Mouse (Mus musculus) heart, adult 2 months (tissue): ENCODE data around the gene Nat8. TPM values are rescaled to one million over a fixed set of nuclear protein-coding genes. Genes with fewer than 3 reads are reported as not detected.
"Not testable (repeated sequence)": the region's sequence is repeated elsewhere in the genome, so short reads cannot be mapped to it uniquely, and the experiment has no call there.

Experiments used
- DNase-seq, 2 experiments: peaks; one replicate each; pipeline ENCODE4 v3.0.0; 2021
- H3K27ac ChIP-seq: fragments of 200-600 bp; 2 replicates; pipeline ENCODE4 v1.8.1; 2022
- H3K27me3 ChIP-seq: fragments of 200-500 bp; 2 replicates; pipeline ENCODE4 v1.6.1; 2012; ENCODE audit warnings: mild to moderate bottlenecking, low read length, inconsistent platforms, mixed read lengths; ENCODE audit not compliant: control insufficient read depth, insufficient read depth
- H3K36me3 ChIP-seq: fragments of 200-500 bp; 2 replicates; pipeline ENCODE4 v1.6.1; 2012; ENCODE audit warnings: low read length, inconsistent platforms; ENCODE audit not compliant: control insufficient read depth, insufficient read depth
- H3K4me1 ChIP-seq: fragments of 200-500 bp; 2 replicates; pipeline ENCODE4 v1.6.1; 2011; ENCODE audit warnings: low read length; ENCODE audit not compliant: control insufficient read depth, insufficient read depth
- H3K4me3 ChIP-seq: fragments of 200-600 bp; 2 replicates; pipeline ENCODE4 v1.8.1; 2022
- H3K79me2 ChIP-seq: fragments of 200-500 bp; replicated peaks from 2 replicates; pipeline ENCODE4 v1.6.1; 2012; ENCODE audit warnings: mild to moderate bottlenecking, inconsistent platforms, low read length, moderate library complexity, mixed read lengths; ENCODE audit not compliant: control insufficient read depth, insufficient read depth
- H3K9ac ChIP-seq: fragments of 200-500 bp; 2 replicates; pipeline ENCODE4 v1.6.1; 2012; ENCODE audit warnings: low read depth, mild to moderate bottlenecking, control low read depth, inconsistent platforms, low read length, mixed read lengths
- CTCF ChIP-seq: fragments of 200-600 bp; IDR thresholded peaks from 2 replicates; pipeline ENCODE4 v1.8.1; 2022; ENCODE audit warnings: antibody characterized with exemption, mild to moderate bottlenecking, moderate library complexity
- EP300 ChIP-seq: fragments of 200-500 bp; IDR thresholded peaks from 2 replicates; pipeline ENCODE4 v1.6.1; 2011; ENCODE audit warnings: low read depth, low read length, control low read depth; ENCODE audit not compliant: insufficient read depth
- POLR2A ChIP-seq: fragments of 200-500 bp; IDR thresholded peaks from 2 replicates; pipeline ENCODE4 v1.6.1; 2011; ENCODE audit warnings: mild to moderate bottlenecking, low read depth, low read length, control low read depth; ENCODE audit not compliant: insufficient read depth
- WGBS: fragments of 180-500 bp; shearing (Covaris S2); methylation state at CpG from one replicate; pipeline ENCODE4 v1.1.7; 2018; 5-methylcytosine and 5-hydroxymethylcytosine counted together
- intact Hi-C: fragments of 180-260 bp; cut with DNase I; formaldehyde crosslinking; loops from one replicate; pipeline ENCODE4 v1.15.1; 2025
- polyA plus RNA-seq: library from polyadenylated mRNA; depleted of rRNA; stranded (reverse); fragments of >200 nt; gene quantifications from 2 replicates; pipeline ENCODE4 v1.2.3, GENCODE M21; 2012
- total RNA-seq, 2 experiments: library from RNA; stranded (reverse); gene quantifications; 2 replicates each; pipeline ENCODE4 v1.2.3; 2021

Gene Nat8
- total and polyA plus RNA-seq, 3 experiments, result not detected

DNA sequence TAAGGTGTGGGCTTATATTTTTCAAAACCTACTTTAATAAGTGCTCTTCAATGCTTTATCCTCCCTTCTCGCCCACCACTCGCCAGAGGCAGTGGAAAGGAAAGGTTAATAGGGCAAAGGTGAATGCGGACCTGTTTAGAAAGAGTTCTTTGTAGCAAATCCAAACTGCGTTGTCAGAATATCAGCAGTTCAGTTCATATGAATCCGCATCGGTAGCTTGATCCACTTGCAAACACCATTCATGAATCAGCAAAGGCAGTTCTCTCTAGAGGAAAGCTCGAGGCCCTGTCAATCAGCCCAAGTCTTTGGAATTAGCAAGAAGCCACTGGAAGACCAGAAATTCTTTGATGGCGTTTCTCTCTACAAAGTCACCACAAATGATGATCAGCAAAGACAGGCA, 6.8 kb upstream of the Nat8 start:
- Histone ChIP-seq H3K27me3 (no peaks in the 10 kb centered on the region), H3K4me3 (no peak overlapping the region), H3K9ac (no peak overlapping the region), H3K79me2 (no peaks in the 10 kb centered on the region), H3K27ac (no peak overlapping the region), H3K36me3 (no peaks in the 10 kb centered on the region), H3K4me1 (peaks cover 3% of the 10 kb centered on the region; the same call in 1 of the 2 replicates)
- TF ChIP-seq POLR2A, result no peak
- 88% methylated on average over 8 of the region's 8 CpGs for WGBS
- intact Hi-C loops, result loop anchor here (5.0 kb wide), 1 partner anchor 169 kb away; no protein-coding TSS in a partner anchor
- DNase-seq, result no peak

DNA sequence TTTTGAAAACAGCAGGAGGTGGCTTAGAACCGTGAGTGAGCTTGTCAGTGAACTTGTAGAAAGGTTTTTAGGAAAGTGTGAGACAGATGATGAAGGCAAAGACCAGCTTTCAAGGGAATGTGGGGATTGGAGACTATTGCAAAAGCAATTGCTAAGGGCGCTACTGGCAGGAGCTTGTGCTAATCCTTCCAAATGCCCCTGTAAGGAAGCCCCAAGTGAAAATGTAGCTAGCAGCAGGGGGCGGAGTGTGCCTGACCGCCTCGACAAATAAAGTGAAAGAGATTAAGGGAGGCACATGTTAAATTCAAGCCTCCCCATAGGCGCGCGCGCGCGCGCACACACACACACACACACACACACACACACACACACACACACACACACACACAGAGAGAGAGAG, 5.4 kb upstream of the Nat8 start:
- intact Hi-C loops, result loop anchor here (5.0 kb wide), 1 partner anchor 170 kb away; no protein-coding TSS in a partner anchor
- not testable (repeated sequence) for H3K4me1 ChIP-seq, H3K79me2 ChIP-seq, H3K27ac ChIP-seq, H3K4me3 ChIP-seq, H3K36me3 ChIP-seq, H3K27me3 ChIP-seq, H3K9ac ChIP-seq
- DNase-seq, result peak in 1 of 2 experiments; percentile 10
- 10% methylated on average over 12 of the region's 12 CpGs for WGBS

DNA sequence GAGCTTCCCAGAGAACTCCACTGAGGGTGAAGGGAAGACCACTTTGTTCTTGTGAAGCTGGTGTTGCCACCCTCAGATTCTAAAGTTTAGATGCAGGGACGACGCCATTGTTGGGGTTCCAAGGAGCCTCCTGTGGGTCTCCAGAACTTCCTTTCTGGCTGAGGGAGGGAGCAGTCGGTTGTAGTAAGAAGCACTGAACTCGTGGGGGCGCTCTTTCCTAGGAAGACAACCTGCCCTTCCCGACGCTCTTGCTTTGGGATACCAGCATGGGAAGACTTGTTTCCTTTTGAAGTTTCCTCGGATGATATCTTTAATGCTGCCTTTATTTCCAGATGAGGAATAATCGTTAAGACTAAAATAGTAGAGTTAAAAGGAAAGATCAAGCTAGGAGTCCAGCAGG, 4.9 kb upstream of the Nat8 start:
- H3K27me3 ChIP-seq, H3K79me2 ChIP-seq, H3K36me3 ChIP-seq, H3K4me3 ChIP-seq, H3K4me1 ChIP-seq, H3K9ac ChIP-seq, H3K27ac ChIP-seq: not testable (repeated sequence)
- TF ChIP-seq CTCF, result peak; percentile 58
- DNase-seq, result peak; percentile 48 to 72
- WGBS, result 9% methylated on average over 9 of the region's 9 CpGs
- intact Hi-C loops, result loop anchor here (5.0 kb wide), 1 partner anchor 170 kb away; no protein-coding TSS in a partner anchor

DNA sequence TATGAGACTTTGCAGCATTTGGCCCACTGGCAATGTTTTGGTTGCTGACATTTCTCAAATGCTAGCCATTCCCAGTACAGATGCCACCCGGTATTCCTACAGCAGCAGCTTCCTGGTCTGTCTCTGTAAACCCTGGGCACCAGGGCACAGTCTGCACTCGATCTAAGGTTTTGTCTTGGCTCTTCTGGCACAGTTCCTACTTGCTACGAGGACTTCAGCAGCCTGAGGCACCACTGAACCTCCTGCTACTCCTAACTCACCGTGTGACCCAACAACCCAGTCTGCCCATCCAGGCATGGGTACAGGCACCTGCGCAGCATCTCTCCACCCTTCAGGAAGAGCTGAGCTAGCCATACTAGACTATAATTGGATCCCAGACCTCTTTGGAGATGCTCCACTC, 4.2 kb upstream of the Nat8 start:
- 62% methylated on average over 5 of the region's 5 CpGs for WGBS
- not testable (repeated sequence) for H3K79me2 ChIP-seq, H3K4me3 ChIP-seq, H3K36me3 ChIP-seq, H3K9ac ChIP-seq, H3K4me1 ChIP-seq, DNase-seq, H3K27me3 ChIP-seq, H3K27ac ChIP-seq
- intact Hi-C loops, result loop anchor here (5.0 kb wide), 1 partner anchor 171 kb away; no protein-coding TSS in a partner anchor

DNA sequence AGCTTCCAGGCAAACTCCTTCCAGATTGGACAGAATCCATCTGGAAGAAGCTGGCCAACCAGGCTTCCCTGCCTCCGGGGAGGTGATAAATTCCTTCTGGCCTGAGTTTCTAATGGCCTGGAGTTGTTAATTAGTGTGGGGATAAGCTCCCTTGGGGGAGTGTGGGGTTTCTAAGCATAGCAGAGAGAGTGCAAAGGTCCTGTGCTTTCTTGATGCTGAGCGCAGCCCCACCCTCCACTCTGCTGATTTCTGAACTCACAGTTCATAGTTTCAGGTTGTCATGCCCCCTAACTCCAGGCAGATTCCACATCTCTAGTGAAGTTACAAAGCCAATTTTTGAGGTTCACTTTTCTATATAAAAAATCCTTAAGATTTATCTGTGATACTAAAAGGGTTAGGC, 3.2 kb upstream of the Nat8 start:
- DNase-seq, H3K36me3 ChIP-seq, H3K4me1 ChIP-seq, H3K9ac ChIP-seq, H3K27ac ChIP-seq, H3K4me3 ChIP-seq, H3K79me2 ChIP-seq, H3K27me3 ChIP-seq: not testable (repeated sequence)
- intact Hi-C loops, result loop anchor here (5.0 kb wide), 1 partner anchor 172 kb away; no protein-coding TSS in a partner anchor
- WGBS, result 70% methylated on average over 1 of the region's 2 CpGs

DNA sequence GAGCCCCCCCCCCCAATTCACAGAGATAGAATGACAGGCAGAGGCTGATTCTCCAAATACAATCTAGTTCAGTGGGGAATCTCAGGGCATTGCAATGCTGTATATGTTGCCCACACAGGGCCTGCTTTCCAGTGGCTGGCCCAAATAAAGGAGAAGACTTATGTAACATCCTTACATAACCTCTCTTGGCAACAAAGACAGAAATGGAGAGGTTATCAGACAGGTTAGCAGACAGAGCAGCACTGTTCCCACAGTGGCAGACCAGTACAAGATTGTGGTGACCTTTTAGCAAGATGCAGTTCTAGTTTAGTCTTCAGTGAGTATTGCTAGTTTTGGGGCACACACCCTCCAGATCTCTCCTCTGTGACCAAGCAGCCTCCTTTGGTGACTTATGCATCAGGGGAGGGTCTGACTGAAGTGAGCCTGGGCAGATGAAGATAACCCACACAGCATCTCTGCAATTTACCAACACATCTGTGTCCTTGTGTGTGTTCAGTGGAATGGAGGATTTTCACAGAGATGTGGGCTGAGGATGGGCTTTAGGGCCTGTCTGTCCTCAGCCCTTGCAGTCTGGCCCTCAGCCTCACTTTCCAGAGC, 2.7 kb upstream of the Nat8 start:
- not testable (repeated sequence) for H3K79me2 ChIP-seq, H3K27ac ChIP-seq, H3K4me3 ChIP-seq, H3K4me1 ChIP-seq, H3K9ac ChIP-seq, H3K36me3 ChIP-seq, H3K27me3 ChIP-seq
- DNase-seq, result peak in 1 of 2 experiments; percentile 14
- intact Hi-C loops, result loop anchor here (5.0 kb wide), 2 partner anchors 63 to 173 kb away; no protein-coding TSS in a partner anchor

DNA sequence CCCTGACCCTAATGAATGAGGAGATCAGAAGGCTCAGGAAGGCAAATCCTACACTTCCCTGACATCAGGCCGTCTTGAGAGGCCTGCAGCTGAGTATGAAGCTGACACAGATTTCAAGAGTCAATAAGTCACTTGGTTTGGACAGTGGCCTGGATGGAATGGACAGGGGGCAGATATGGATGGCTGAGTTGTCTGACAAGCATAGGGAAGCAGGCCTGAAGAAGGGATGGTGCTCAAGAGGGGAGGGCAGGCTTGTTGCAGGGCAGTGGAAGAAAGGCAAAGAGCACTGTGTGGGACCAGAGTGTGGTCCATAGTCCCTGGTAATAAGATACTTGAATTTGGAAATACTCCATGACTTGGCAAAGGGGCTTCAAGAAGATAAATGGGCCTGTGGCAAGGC, 2.4 kb downstream of the Nat8 start:
- TF ChIP-seq POLR2A (no peak), CTCF (no peak), EP300 (no peak)
- WGBS, result 53% methylated on average over 1 of the region's 1 CpGs
- no peaks in the 10 kb centered on the region for H3K79me2 ChIP-seq
- no peaks in the 10 kb centered on the region for H3K27me3 ChIP-seq
- no peak for DNase-seq
- 0 out of 2 replicates have a peak, but pooled peaks cover 1% of the 10 kb centered on the region for H3K4me1 ChIP-seq
- no peak overlapping the region for H3K27ac ChIP-seq
- intact Hi-C loops, result no loop called here
- H3K4me3 ChIP-seq, result no peak overlapping the region
- H3K36me3 ChIP-seq, result no peaks in the 10 kb centered on the region
- no peak overlapping the region for H3K9ac ChIP-seq
